13 mouse cellular contexts compared by ENCODE assay signal in the genomic region with DNA sequence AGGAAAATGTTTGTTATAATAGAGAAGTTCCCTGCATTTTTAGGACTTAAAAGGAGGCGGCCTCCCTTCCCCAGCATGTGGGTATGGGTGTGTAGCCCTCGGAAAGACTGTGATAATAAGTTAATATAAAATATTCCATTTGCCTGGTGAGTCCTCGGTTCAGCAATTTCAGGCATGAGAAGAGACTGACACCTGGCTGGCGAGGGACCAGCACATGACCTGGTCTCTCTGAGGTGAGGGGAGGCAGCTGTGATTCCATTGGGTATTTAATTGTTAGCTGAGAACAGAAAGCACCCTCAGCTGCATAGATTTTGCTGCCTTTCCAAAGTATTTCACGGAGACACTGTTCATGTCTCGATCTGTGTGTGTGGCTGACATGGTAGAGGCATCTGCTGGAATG.
A peak's percentile ranks its signal among the peaks of the same experiment; 100 is the strongest.
DNase-seq lines count a peak whose midpoint lies in the region; ATAC-seq and TF ChIP-seq lines count a peak whose summit lies in the region.
"Had no signal": no experiment of that assay in that cellular context is flagged by ENCODE, and none has a peak within 500 bp of the region (broad histone marks: within the 10 kb centered on the region; RNA-seq: fewer than 3 reads in every experiment).

No protein-coding gene starts in this region.

- 74% methylated on average over 6 of the region's 6 CpGs for WGBS in embryonic facial prominence, embryonic 11.5 days
- WGBS in embryonic facial prominence, embryonic 10.5 days = 75% methylated on average over 6 of the region's 6 CpGs
- 65% methylated on average over 6 of the region's 6 CpGs for WGBS in embryonic facial prominence, embryonic 15.5 days
- 54% methylated on average over 6 of the region's 6 CpGs for WGBS in hindbrain, postnatal 0 days

- no peaks in the 10 kb centered on the region for H3K9me3 ChIP-seq in embryonic facial prominence, embryonic 11.5 days (replicated peaks; ENCODE audit: control insufficient read depth, low read length)
- peaks cover 6% of the 10 kb centered on the region; the same call in 1 of the 2 replicates for H3K9me3 ChIP-seq in embryonic facial prominence, embryonic 10.5 days
- H3K9me3 ChIP-seq in embryonic facial prominence, embryonic 15.5 days (replicated peaks) = no peaks in the 10 kb centered on the region; the same call in 1 of the 2 replicates
- H3K9me3 ChIP-seq in hindbrain, postnatal 0 days (ENCODE audit: low read length) = no peaks in the 10 kb centered on the region

- H3K4me3 ChIP-seq in embryonic facial prominence, embryonic 11.5 days (ENCODE audit: low read depth, low read length) = no peak overlapping the region
- no peak overlapping the region for H3K4me3 ChIP-seq in embryonic facial prominence, embryonic 10.5 days
- H3K4me3 ChIP-seq in embryonic facial prominence, embryonic 15.5 days (replicated peaks) = no peak overlapping the region
- no peak overlapping the region for H3K4me3 ChIP-seq in hindbrain, postnatal 0 days (ENCODE audit: low read length)
- H3K4me3 ChIP-seq: megakaryocyte, embryonic 14.5 days had no signal

- H3K4me1 ChIP-seq in embryonic facial prominence, embryonic 11.5 days (ENCODE audit: control insufficient read depth, insufficient read depth, low read length) = 0 out of 2 replicates have a peak, but pooled peaks cover 5% of the 10 kb centered on the region
- H3K4me1 ChIP-seq in embryonic facial prominence, embryonic 10.5 days = peaks cover 56% of the 10 kb centered on the region
- H3K4me1 ChIP-seq in embryonic facial prominence, embryonic 15.5 days = peaks cover 35% of the 10 kb centered on the region
- H3K4me1 ChIP-seq in hindbrain, postnatal 0 days (ENCODE audit: insufficient read depth, low read length) = peaks cover 24% of the 10 kb centered on the region
- H3K4me1 ChIP-seq: megakaryocyte, embryonic 14.5 days had no signal

- no peak for ATAC-seq in embryonic facial prominence, embryonic 11.5 days (replicated peaks; ENCODE audit: insufficient number of reproducible peaks, low FRiP score, low TSS enrichment, low read depth)
- no peak for ATAC-seq in embryonic facial prominence, embryonic 15.5 days (ENCODE audit: insufficient number of reproducible peaks, low FRiP score, low TSS enrichment, low read depth)
- no peak for ATAC-seq in hindbrain, postnatal 0 days
- ATAC-seq in frontal cortex, adult (ENCODE audit: low TSS enrichment) = no peak

- H3K4me2 ChIP-seq in embryonic facial prominence, embryonic 11.5 days (ENCODE audit: low read depth, low read length) = no peak overlapping the region
- H3K4me2 ChIP-seq in embryonic facial prominence, embryonic 15.5 days (replicated peaks) = no peak overlapping the region
- no peak overlapping the region for H3K4me2 ChIP-seq in hindbrain, postnatal 0 days (ENCODE audit: low read depth, low read length)

- H3K9ac ChIP-seq in embryonic facial prominence, embryonic 11.5 days (replicated peaks; ENCODE audit: low read length) = no peak overlapping the region
- no peak overlapping the region for H3K9ac ChIP-seq in embryonic facial prominence, embryonic 15.5 days
- H3K9ac ChIP-seq in hindbrain, postnatal 0 days (replicated peaks; ENCODE audit: low read length) = 0 out of 2 replicates have a peak overlapping the region, but pooled peaks have one; percentile 14

- TF ChIP-seq CTCF in hindbrain, postnatal 0 days (IDR thresholded peaks at IDR 0.05; ENCODE audit: low read depth) = no peak

- DNase-seq in embryonic facial prominence, embryonic 11.5 days (ENCODE audit: low spot score) = no peak
- DNase-seq in embryonic facial prominence, embryonic 10.5 days (ENCODE audit: low spot score) = no peak
- DNase-seq in hindbrain, postnatal 0 days (ENCODE audit: low spot score) = no peak
- peak; percentile 53 to 69 for DNase-seq in kidney, postnatal 4 days
- no peak for DNase-seq in urinary bladder, postnatal 25 days (ENCODE audit: low spot score)
- DNase-seq in left cerebral cortex, adult 9 months (ENCODE audit: low spot score in 2 of 2) = no peak
- DNase-seq: adrenal gland, postnatal 14 days; heart, postnatal 4 days; lung, adult 2 months had no signal

- H3K27ac ChIP-seq in embryonic facial prominence, embryonic 11.5 days (replicated peaks; ENCODE audit: low read depth, low read length) = peak overlapping the region; percentile 8; the same call in 1 of the 2 replicates
- no peak overlapping the region for H3K27ac ChIP-seq in embryonic facial prominence, embryonic 10.5 days (replicated peaks)
- H3K27ac ChIP-seq in embryonic facial prominence, embryonic 15.5 days (replicated peaks) = peak overlapping the region; percentile 35; the same call in 1 of the 2 replicates
- H3K27ac ChIP-seq in hindbrain, postnatal 0 days = no peak overlapping the region
- H3K27ac ChIP-seq: stomach, postnatal 0 days had no signal

- no peaks in the 10 kb centered on the region for H3K36me3 ChIP-seq in embryonic facial prominence, embryonic 11.5 days (replicated peaks; ENCODE audit: control insufficient read depth, insufficient read depth, low read depth, low read length)
- H3K36me3 ChIP-seq in embryonic facial prominence, embryonic 10.5 days (replicated peaks) = peaks cover 11% of the 10 kb centered on the region
- 0 out of 2 replicates have a peak, but pooled peaks cover 2% of the 10 kb centered on the region for H3K36me3 ChIP-seq in embryonic facial prominence, embryonic 15.5 days
- no peaks in the 10 kb centered on the region for H3K36me3 ChIP-seq in hindbrain, postnatal 0 days (ENCODE audit: insufficient read depth, low read length)

- no peaks in the 10 kb centered on the region for H3K27me3 ChIP-seq in embryonic facial prominence, embryonic 11.5 days (ENCODE audit: control insufficient read depth, insufficient read depth, low read length)
- no peaks in the 10 kb centered on the region for H3K27me3 ChIP-seq in embryonic facial prominence, embryonic 10.5 days (replicated peaks; ENCODE audit: low read depth, poor library complexity, severe bottlenecking)
- H3K27me3 ChIP-seq in embryonic facial prominence, embryonic 15.5 days = no peaks in the 10 kb centered on the region
- H3K27me3 ChIP-seq in hindbrain, postnatal 0 days (ENCODE audit: insufficient read depth, low read length) = no peaks in the 10 kb centered on the region
- H3K27me3 ChIP-seq: megakaryocyte, embryonic 14.5 days had no signal

Comparison
In these comparisons a context has a peak if more than half of its experiments do, and no peak if none do; other contexts are left out.
1. H3K27ac ChIP-seq: peak in embryonic facial prominence, embryonic 11.5 days (single experiment) and embryonic facial prominence, embryonic 15.5 days (single experiment); none in embryonic facial prominence, embryonic 10.5 days (single experiment) and hindbrain, postnatal 0 days (single experiment).
2. DNase-seq: peak in kidney, postnatal 4 days (2 of 2); none in embryonic facial prominence, embryonic 11.5 days (single experiment), embryonic facial prominence, embryonic 10.5 days (single experiment), hindbrain, postnatal 0 days (single experiment), urinary bladder, postnatal 25 days (single experiment) and left cerebral cortex, adult 9 months (0 of 2).